Mouse (Mus musculus): ENCODE data around the gene Myo18a. TPM values are rescaled to one million over a fixed set of nuclear protein-coding genes. Genes with fewer than 3 reads are reported as not detected.
A peak's percentile ranks its signal among the peaks of the same experiment; 100 is the strongest.
"Not testable (repeated sequence)": the region's sequence is repeated elsewhere in the genome, so short reads cannot be mapped to it uniquely, and the experiment has no call there.

The Myo18a gene
- polyA plus RNA-seq, 1 experiment from 2014 or later, result 166 TPM

- TF ChIP-seq CTCF (IDR thresholded peaks at IDR 0.05), result no peak
- no peak for DNase-seq (ENCODE audit: low read depth, low spot score)
- no peaks in the 10 kb centered on the region for H3K27me3 ChIP-seq
- in situ Hi-C loops (cut with MboI; ENCODE audit: low pct_unique_long_range_greater_than_20kb), result loop anchor here (10.0 kb wide), 2 partner anchors 68 to 208 kb away; no protein-coding TSS in a partner anchor
- ATAC-seq, result no peak
- ChIA-PET CTCF (no interaction called here), POLR2A (no interaction called here)
Observed at GRCm38 (mm10) chr11:77746652-77747051, 16.4 kb upstream of the Myo18a start.

GRCm38 (mm10) chr11:77747103-77747502 is 15.9 kb upstream of the Myo18a start:
- POLR2A ChIA-PET; H3K27me3 ChIP-seq; DNase-seq (ENCODE audit: low read depth, low spot score); CTCF ChIA-PET; ATAC-seq: not testable (repeated sequence)
- in situ Hi-C loops (cut with MboI; ENCODE audit: low pct_unique_long_range_greater_than_20kb), result loop anchor here (10.0 kb wide), 2 partner anchors 68 to 208 kb away; no protein-coding TSS in a partner anchor

- no peaks in the 10 kb centered on the region for H3K27me3 ChIP-seq
- no peak for TF ChIP-seq CTCF (IDR thresholded peaks at IDR 0.05)
- ATAC-seq (no peak), DNase-seq (ENCODE audit: low read depth, low spot score) (no peak)
- CTCF ChIA-PET, result interaction anchor here (1.2 to 1.4 kb wide), 3 partner anchors 10 to 35 kb away, joined by 3 to 4 read pairs (median 4); no protein-coding TSS in a partner anchor
- POLR2A ChIA-PET, result no interaction called here
- in situ Hi-C loops (cut with MboI; ENCODE audit: low pct_unique_long_range_greater_than_20kb), result loop anchor here (10.0 kb wide), 2 partner anchors 66 to 206 kb away; no protein-coding TSS in a partner anchor
Observed at GRCm38 (mm10) chr11:77748996-77749395, 14.1 kb upstream of the Myo18a start.

GRCm38 (mm10) chr11:77752525-77752924 is 10.5 kb upstream of the Myo18a start:
- in situ Hi-C loops (cut with MboI; ENCODE audit: low pct_unique_long_range_greater_than_20kb), result no loop called here
- no peak for ATAC-seq
- no peaks in the 10 kb centered on the region for H3K27me3 ChIP-seq
- no peak for TF ChIP-seq CTCF (IDR thresholded peaks at IDR 0.05)
- CTCF ChIA-PET, result interaction anchor here (0.9 to 2.6 kb wide), 3 partner anchors 9 to 15 kb away, joined by 3 to 9 read pairs (median 8); partner anchors contain the start of gene Myo18a
- POLR2A ChIA-PET, result no interaction called here
- no peak for DNase-seq (ENCODE audit: low read depth, low spot score)

- TF ChIP-seq CTCF (IDR thresholded peaks at IDR 0.05), result no peak
- in situ Hi-C loops (cut with MboI; ENCODE audit: low pct_unique_long_range_greater_than_20kb), result no loop called here
- ChIA-PET CTCF (interaction anchor here (2.3 to 2.6 kb wide), 2 partner anchors 9 to 10 kb away, joined by 8 to 9 read pairs; partner anchors contain the start of gene Myo18a), POLR2A (no interaction called here)
- no peak for ATAC-seq
- no peaks in the 10 kb centered on the region for H3K27me3 ChIP-seq
- DNase-seq (ENCODE audit: low read depth, low spot score), result no peak
Observed at GRCm38 (mm10) chr11:77753469-77753868, 9.6 kb upstream of the Myo18a start.

- no peak for TF ChIP-seq CTCF (IDR thresholded peaks at IDR 0.05)
- CTCF ChIA-PET, result interaction anchor here (1.0 to 1.9 kb wide), 4 partner anchors 16 to 76 kb away, joined by 3 to 8 read pairs (median 3); no protein-coding TSS in a partner anchor
- POLR2A ChIA-PET, result no interaction called here
- H3K27me3 ChIP-seq, result no peaks in the 10 kb centered on the region
- in situ Hi-C loops (cut with MboI; ENCODE audit: low pct_unique_long_range_greater_than_20kb), result no loop called here
- no peak for DNase-seq (ENCODE audit: low read depth, low spot score)
- ATAC-seq, result no peak
Observed at GRCm38 (mm10) chr11:77760031-77760430, 3.0 kb upstream of the Myo18a start.

GRCm38 (mm10) chr11:77763673-77764340 is 761 bp downstream of the Myo18a start:
- no peak for TF ChIP-seq CTCF (IDR thresholded peaks at IDR 0.05)
- CTCF ChIA-PET, result interaction anchor here (1.1 to 3.5 kb wide), 4 partner anchors 9 to 29 kb away, joined by 3 to 28 read pairs (median 13); no protein-coding TSS in a partner anchor
- H3K27me3 ChIP-seq, result no peaks in the 10 kb centered on the region
- DNase-seq (ENCODE audit: low read depth, low spot score) (no peak), ATAC-seq (no peak)
- in situ Hi-C loops (cut with MboI; ENCODE audit: low pct_unique_long_range_greater_than_20kb), result no loop called here
- POLR2A ChIA-PET, result interaction anchor here (1.1 to 1.5 kb wide), 3 partner anchors 12 to 29 kb away, joined by 3 read pairs; no protein-coding TSS in a partner anchor

GRCm38 (mm10) chr11:77764694-77765458 is 1.8 kb downstream of the Myo18a start:
- TF ChIP-seq CTCF (IDR thresholded peaks at IDR 0.05), result no peak
- CTCF ChIA-PET, result interaction anchor here (1.1 to 3.5 kb wide), 4 partner anchors 8 to 28 kb away, joined by 3 to 28 read pairs (median 13); no protein-coding TSS in a partner anchor
- in situ Hi-C loops (cut with MboI; ENCODE audit: low pct_unique_long_range_greater_than_20kb), result no loop called here
- no peaks in the 10 kb centered on the region for H3K27me3 ChIP-seq
- no peak for DNase-seq (ENCODE audit: low read depth, low spot score)
- no peak for ATAC-seq
- POLR2A ChIA-PET, result interaction anchor here (0.7 to 1.5 kb wide), 6 partner anchors 11 to 28 kb away, joined by 3 to 4 read pairs (median 3); no protein-coding TSS in a partner anchor

GRCm38 (mm10) chr11:77765459-77765777 is 2.4 kb downstream of the Myo18a start:
- POLR2A ChIA-PET, result interaction anchor here (1.2 kb wide), 1 partner anchor 16 kb away, joined by 4 read pairs; no protein-coding TSS in a partner anchor
- in situ Hi-C loops (cut with MboI; ENCODE audit: low pct_unique_long_range_greater_than_20kb), result no loop called here
- no peak for DNase-seq (ENCODE audit: low read depth, low spot score)

GRCm38 (mm10) chr11:77766351-77767001 is 3.4 kb downstream of the Myo18a start:
- no peaks in the 10 kb centered on the region for H3K27me3 ChIP-seq
- in situ Hi-C loops (cut with MboI; ENCODE audit: low pct_unique_long_range_greater_than_20kb), result no loop called here
- TF ChIP-seq CTCF (IDR thresholded peaks at IDR 0.05), result peak; percentile 68
- ATAC-seq (no peak), DNase-seq (ENCODE audit: low read depth, low spot score) (no peak)
- CTCF ChIA-PET, result interaction anchor here (1.1 to 2.2 kb wide), 5 partner anchors 12 to 58 kb away, joined by 3 to 13 read pairs (median 4); no protein-coding TSS in a partner anchor
- POLR2A ChIA-PET, result no interaction called here

More at GRCm38 (mm10) chr11:77765459-77765777, 2.4 kb downstream of the Myo18a start:
- CTCF ChIA-PET, result interaction anchor here (3.5 kb wide), 1 partner anchor 17 kb away, joined by 28 read pairs; no protein-coding TSS in a partner anchor
- no peaks in the 10 kb centered on the region for H3K27me3 ChIP-seq
- ATAC-seq, result no peak
- TF ChIP-seq CTCF (IDR thresholded peaks at IDR 0.05), result no peak
